Mouse (Mus musculus) G1E (cell line): ENCODE data around the gene Slc25a10. TPM values are rescaled to one million over a fixed set of nuclear protein-coding genes. Genes with fewer than 3 reads are reported as not detected.

Source experiments
- ATAC-seq: 2 replicates; pipeline ENCODE4 v1.8.0; 2016; ENCODE audit warnings: mild to moderate bottlenecking; ENCODE audit not compliant: insufficient number of reproducible peaks, poor library complexity, low FRiP score, severe bottlenecking; ENCODE audit errors: extremely low read depth
- DNase-seq: peaks from one replicate; pipeline ENCODE4 v3.0.0; 2012; ENCODE audit warnings: low spot score
- H3K27me3 ChIP-seq: 2 replicates; pipeline ENCODE4 v1.6.1; 2012; ENCODE audit warnings: mild to moderate bottlenecking, low read length, inconsistent platforms; ENCODE audit not compliant: insufficient read depth
- H3K36me3 ChIP-seq: replicated peaks from 2 replicates; pipeline ENCODE3; 2012; ENCODE audit warnings: mild to moderate bottlenecking, inconsistent platforms
- H3K4me1 ChIP-seq: 2 replicates; pipeline ENCODE4 v1.6.1; 2012; ENCODE audit warnings: low read depth, low read length, inconsistent platforms, mixed read lengths; ENCODE audit not compliant: insufficient read depth
- H3K4me3 ChIP-seq: 2 replicates; pipeline ENCODE4 v1.5.1; 2012; ENCODE audit warnings: low read depth, mild to moderate bottlenecking, inconsistent platforms, low read length, moderate library complexity, mixed read lengths
- H3K9me3 ChIP-seq: replicated peaks from 2 replicates; pipeline ENCODE4 v1.6.1; 2012; ENCODE audit warnings: inconsistent platforms
- CTCF ChIP-seq: IDR thresholded peaks from 2 replicates; pipeline ENCODE4 v1.5.1; 2012; ENCODE audit warnings: low read depth, low read length, inconsistent platforms, mixed read lengths
- GATA1 ChIP-seq: IDR thresholded peaks from 2 replicates; pipeline ENCODE4 v1.6.1; 2012; ENCODE audit warnings: borderline replicate concordance, low read length, inconsistent platforms, mixed read lengths
- GATA2 ChIP-seq: IDR thresholded peaks from 2 replicates; pipeline ENCODE4 v1.6.1; 2012; ENCODE audit warnings: low read depth, low read length, inconsistent platforms, borderline replicate concordance
- POLR2AphosphoS5 ChIP-seq: IDR thresholded peaks from 2 replicates; pipeline ENCODE4 v1.6.1; 2012; ENCODE audit warnings: low read depth, low read length, inconsistent platforms; ENCODE audit not compliant: insufficient replicate concordance
- TAL1 ChIP-seq: conservative IDR thresholded peaks from 2 replicates; pipeline ENCODE4 v1.6.1; 2012; ENCODE audit warnings: low read depth, low read length, inconsistent platforms, mixed read lengths
- polyA plus RNA-seq: library from polyadenylated mRNA; stranded (reverse); fragments of >175 nt; gene quantifications from 2 replicates; pipeline ENCODE4 v1.2.3, GENCODE M21; 2012
- total RNA-seq, 2 experiments: library from RNA; stranded (forward) in 1 of 2; stranded (reverse) in 1 of 2; fragments of 200-1000 nt in 1 of 2; fragments of >200 nt in 1 of 2; fragmentation: Nextera tagmentation in 1 of 2; gene quantifications; 2 replicates each; pipeline ENCODE4 v1.2.3; 2014 to 2017

Gene Slc25a10
- total and polyA plus RNA-seq, 3 experiments, result 18.7 to 38.7 (median 22.1) TPM

- H3K27me3 ChIP-seq, result no peaks in the 10 kb centered on the region
- H3K4me3 ChIP-seq, result peak overlapping the region; percentile 92
- no peak for ATAC-seq
- no peaks in the 10 kb centered on the region for H3K9me3 ChIP-seq
- H3K4me1 ChIP-seq, result peaks cover 49% of the 10 kb centered on the region
- peaks cover 74% of the 10 kb centered on the region for H3K36me3 ChIP-seq
- no peak for DNase-seq
- TF ChIP-seq TAL1 (no peak), POLR2AphosphoS5 (no peak), CTCF (peak; percentile 58), GATA2 (no peak), GATA1 (no peak)
These were observed 32.6 kb upstream of the Slc25a10 start for GRCm38 (mm10) chr11:120458847-120459597.

GRCm38 (mm10) chr11:120463536-120463935 is 28.1 kb upstream of the Slc25a10 start:
- Histone ChIP-seq H3K27me3 (no peaks in the 10 kb centered on the region), H3K4me3 (no peak overlapping the region), H3K4me1 (peaks cover 60% of the 10 kb centered on the region), H3K9me3 (no peaks in the 10 kb centered on the region), H3K36me3 (peaks cover 75% of the 10 kb centered on the region)
- no peak for ATAC-seq
- TF ChIP-seq POLR2AphosphoS5, result no peak
- no peak for TF ChIP-seq CTCF
- no peak for TF ChIP-seq TAL1
- DNase-seq, result no peak

- DNase-seq (no peak), ATAC-seq (no peak)
- no peaks in the 10 kb centered on the region for H3K9me3 ChIP-seq
- H3K4me3 ChIP-seq, result no peak overlapping the region
- no peaks in the 10 kb centered on the region for H3K27me3 ChIP-seq
- TF ChIP-seq POLR2AphosphoS5 (no peak), TAL1 (no peak), GATA2 (no peak), CTCF (no peak), GATA1 (no peak)
- H3K36me3 ChIP-seq, result peaks cover 78% of the 10 kb centered on the region
- H3K4me1 ChIP-seq, result peaks cover 61% of the 10 kb centered on the region
These were observed 27.3 kb upstream of the Slc25a10 start for GRCm38 (mm10) chr11:120464365-120464764.

GRCm38 (mm10) chr11:120465521-120465920 is 26.1 kb upstream of the Slc25a10 start:
- Histone ChIP-seq H3K4me3 (no peak overlapping the region), H3K9me3 (no peaks in the 10 kb centered on the region), H3K27me3 (no peaks in the 10 kb centered on the region), H3K4me1 (peaks cover 54% of the 10 kb centered on the region), H3K36me3 (peaks cover 79% of the 10 kb centered on the region)
- DNase-seq (no peak), ATAC-seq (no peak)
- TF ChIP-seq POLR2AphosphoS5 (no peak), TAL1 (no peak), CTCF (no peak), GATA1 (no peak), GATA2 (no peak)

GRCm38 (mm10) chr11:120467051-120467735 is 24.4 kb upstream of the Slc25a10 start, which contains the start of gene Arl16:
TSS of gene Arl16 (minus strand) at chr11:120467607.
- no peak for TF ChIP-seq POLR2AphosphoS5
- no peak for TF ChIP-seq GATA1
- no peak for TF ChIP-seq GATA2
- TF ChIP-seq CTCF, result no peak
- TF ChIP-seq TAL1, result no peak
- H3K36me3 ChIP-seq, result peaks cover 79% of the 10 kb centered on the region
- ATAC-seq, result peak; percentile 99
- peak within 1 kb of the TSS; percentile 90 for H3K4me3 ChIP-seq
- no peaks in the 10 kb centered on the region for H3K9me3 ChIP-seq
- H3K4me1 ChIP-seq, result peaks cover 41% of the 10 kb centered on the region
- DNase-seq, result peak; percentile 99
- no peaks in the 10 kb centered on the region for H3K27me3 ChIP-seq

- DNase-seq (no peak), ATAC-seq (no peak)
- Histone ChIP-seq H3K4me3 (peak overlapping the region; percentile 90), H3K4me1 (peaks cover 38% of the 10 kb centered on the region), H3K27me3 (no peaks in the 10 kb centered on the region), H3K9me3 (no peaks in the 10 kb centered on the region), H3K36me3 (peaks cover 79% of the 10 kb centered on the region)
- TF ChIP-seq CTCF (no peak), TAL1 (no peak), GATA1 (no peak), GATA2 (no peak), POLR2AphosphoS5 (no peak)
These were observed 23.9 kb upstream of the Slc25a10 start for GRCm38 (mm10) chr11:120467736-120468092.
